Mouse (Mus musculus) effector memory CD4-positive, alpha-beta T cell, adult 5 months (primary cell): Measurements from ENCODE around the gene Elmod2. TPM values are rescaled to one million over a fixed set of nuclear protein-coding genes. Genes with fewer than 3 reads are reported as not detected.

Source experiments
- polyA plus RNA-seq: library from polyadenylated mRNA; unstranded; fragments of 100-300 nt; shearing (Covaris generic); gene quantifications from one replicate; pipeline ENCODE4 v1.2.1, GENCODE M21; 2017

The Elmod2 gene
- 6.1 TPM for polyA plus RNA-seq

DNA sequence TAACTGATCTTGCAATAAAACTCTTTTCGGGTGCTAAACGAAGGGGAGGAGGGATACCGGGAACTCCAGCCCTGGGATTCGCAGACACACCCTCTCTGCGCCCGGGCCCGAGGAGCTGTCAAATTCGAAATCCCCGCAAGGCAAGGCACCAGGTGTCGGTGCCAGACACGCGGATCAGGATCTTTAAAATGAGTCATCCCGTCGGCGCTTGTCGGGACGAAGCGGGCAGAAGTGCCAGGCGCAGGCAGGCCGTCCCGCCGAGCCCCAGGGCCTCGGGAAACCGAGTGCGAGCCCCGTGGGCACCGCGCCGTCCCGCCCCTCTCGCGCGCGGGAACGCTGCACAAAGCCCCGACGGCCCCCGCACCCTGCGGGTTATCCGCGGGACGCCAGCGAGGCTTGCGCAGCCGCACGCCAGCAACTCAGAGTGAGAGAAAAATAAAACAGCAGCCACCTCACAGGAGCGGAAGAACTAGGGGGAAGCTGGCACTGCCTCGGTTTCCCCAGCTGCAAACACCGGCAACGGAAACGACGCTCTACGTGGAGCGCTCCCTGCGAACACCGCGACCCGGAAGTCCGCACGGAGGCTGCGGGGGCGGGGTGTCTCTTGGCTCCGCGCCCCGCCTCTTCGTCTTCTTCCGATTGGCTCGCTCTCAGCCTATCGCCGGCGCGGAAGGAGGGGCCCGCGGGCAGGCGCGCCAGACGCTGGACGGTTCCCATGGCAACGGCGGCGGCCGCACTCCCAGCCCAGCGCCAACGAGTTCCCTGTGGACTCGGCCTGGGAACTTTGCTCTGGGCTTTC, at the start of gene Elmod2:
TSS of gene Elmod2 (minus strand) at position 588 of the 799 bp plus-strand sequence.

DNA sequence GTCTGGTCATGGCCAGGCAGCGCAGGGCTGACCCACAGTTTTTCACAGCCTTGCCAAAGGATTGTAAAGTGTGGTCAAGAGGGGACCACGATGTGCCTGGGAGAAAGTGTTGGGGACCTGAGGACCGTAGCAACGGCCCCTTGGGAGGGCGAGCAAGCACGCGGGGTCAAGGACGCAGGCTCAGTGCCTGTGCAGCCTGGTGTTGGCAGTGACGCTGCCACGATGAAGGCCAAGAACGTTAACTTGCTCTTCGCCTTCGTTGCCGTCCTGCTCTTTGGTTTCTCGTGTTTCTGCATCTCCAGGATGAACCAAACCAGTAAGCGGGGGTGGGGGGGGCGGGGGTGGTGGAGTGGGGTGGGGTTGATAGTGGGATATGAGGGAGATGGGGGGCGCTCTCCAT, 16.0 kb upstream of the Elmod2 start, which contains the start of gene Mgat4d:
TSS of gene Mgat4d (plus strand) at position 209 of the 400 bp plus-strand sequence.

DNA sequence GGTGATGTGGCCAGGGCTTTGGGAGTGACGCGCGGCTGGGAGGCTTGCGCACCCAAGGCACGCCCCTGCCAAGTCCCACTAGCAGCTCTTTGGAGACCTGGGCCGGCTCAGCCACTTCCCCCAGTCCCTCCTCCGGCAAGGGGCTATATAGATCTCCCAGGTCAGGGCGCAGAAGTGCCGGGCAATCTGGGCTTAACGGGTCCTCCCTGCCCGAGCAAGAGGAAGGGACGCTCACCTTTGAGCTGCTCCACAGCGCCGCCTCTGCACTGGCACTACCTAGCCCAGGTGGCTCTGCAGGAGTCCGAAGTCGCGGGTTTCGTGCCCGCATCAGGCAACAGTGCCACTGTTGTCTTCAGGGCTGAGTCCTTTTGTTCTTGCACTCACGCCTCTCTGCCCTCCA, 42.1 kb downstream of the Elmod2 start, which contains the start of gene Ucp1:
TSS of gene Ucp1 (plus strand) at position 177 of the 400 bp plus-strand sequence.

Other genes starting within 250 kb of the Elmod2 start
- not detected for gene Tbc1d9, start 167.1 kb downstream of the Elmod2 start, polyA plus RNA-seq
- gene Gm10645, start 166.3 kb downstream of the Elmod2 start, polyA plus RNA-seq: not detected
- gene Ucp1, start 42.1 kb downstream of the Elmod2 start, polyA plus RNA-seq: not detected
- not detected for gene Mgat4d, start 16.0 kb upstream of the Elmod2 start, polyA plus RNA-seq
- not detected for gene Clgn, start 57.4 kb upstream of the Elmod2 start, polyA plus RNA-seq
- gene Scoc, start 125.9 kb upstream of the Elmod2 start, polyA plus RNA-seq: 23.0 TPM
- not detected for gene Olfr370, start 203.3 kb upstream of the Elmod2 start, polyA plus RNA-seq
- gene Ndufb7, start 234.2 kb upstream of the Elmod2 start, polyA plus RNA-seq: 110 TPM